Mouse (Mus musculus) right cerebral cortex, postnatal 14 days (tissue): ENCODE results near the gene Gm128.
A peak's percentile ranks its signal among the peaks of the same experiment; 100 is the strongest.

Experiments used
- DNase-seq: peaks from one replicate; pipeline ENCODE4 v3.0.0; 2022

Gene Gm128

GRCm38 (mm10) chr3:95241498-95241897 is at the start of gene Gm128:
Gene Gm128, minus strand, starts transcription at chr3:95241598.
- DNase-seq: no peak

GRCm38 (mm10) chr3:95291041-95291440 is 49.6 kb upstream of the Gm128 start:
- no peak for DNase-seq

GRCm38 (mm10) chr3:95290156-95290555 is 48.8 kb upstream of the Gm128 start:
- no peak for DNase-seq

GRCm38 (mm10) chr3:95289419-95289818 is 48.0 kb upstream of the Gm128 start:
- no peak for DNase-seq

- no peak for DNase-seq
Observed at GRCm38 (mm10) chr3:95287541-95287940, 46.1 kb upstream of the Gm128 start.

- DNase-seq: no peak
Observed at GRCm38 (mm10) chr3:95286510-95286909, 45.1 kb upstream of the Gm128 start.

- DNase-seq: no peak
Observed at GRCm38 (mm10) chr3:95286011-95286410, 44.6 kb upstream of the Gm128 start.

GRCm38 (mm10) chr3:95285390-95285789 is 44.0 kb upstream of the Gm128 start:
- DNase-seq: no peak

- no peak for DNase-seq
Observed at GRCm38 (mm10) chr3:95284501-95285281, 43.3 kb upstream of the Gm128 start.

GRCm38 (mm10) chr3:95284062-95284461 is 42.7 kb upstream of the Gm128 start:
- DNase-seq: no peak

- no peak for DNase-seq
Observed at GRCm38 (mm10) chr3:95283589-95283941, 42.2 kb upstream of the Gm128 start.

GRCm38 (mm10) chr3:95282865-95283588 is 41.6 kb upstream of the Gm128 start:
- peak; percentile 70 for DNase-seq

GRCm38 (mm10) chr3:95282381-95282864 is 41.0 kb upstream of the Gm128 start:
- DNase-seq: no peak

GRCm38 (mm10) chr3:95281216-95282126 is 40.1 kb upstream of the Gm128 start, which contains the start of the genes Mindy1 and Prune1:
Gene Mindy1, plus strand, starts transcription at chr3:95281345.
Gene Prune1, minus strand, starts transcription at chr3:95282076.
- peak; percentile 99 for DNase-seq

- no peak for DNase-seq
Observed at GRCm38 (mm10) chr3:95280747-95281146, 39.3 kb upstream of the Gm128 start.

GRCm38 (mm10) chr3:95277149-95277551 is 35.8 kb upstream of the Gm128 start:
- no peak for DNase-seq

GRCm38 (mm10) chr3:95276428-95276934 is 35.1 kb upstream of the Gm128 start:
- no peak for DNase-seq

- DNase-seq: no peak
Observed at GRCm38 (mm10) chr3:95275161-95275560, 33.8 kb upstream of the Gm128 start.

- no peak for DNase-seq
Observed at GRCm38 (mm10) chr3:95274453-95274852, 33.1 kb upstream of the Gm128 start.

- no peak for DNase-seq
Observed at GRCm38 (mm10) chr3:95273471-95273870, 32.1 kb upstream of the Gm128 start.

GRCm38 (mm10) chr3:95270766-95271364 is 29.5 kb upstream of the Gm128 start:
- DNase-seq: no peak

GRCm38 (mm10) chr3:95269789-95270188 is 28.4 kb upstream of the Gm128 start:
- DNase-seq: no peak
